Mouse (Mus musculus): ENCODE measurements around the gene Gm13030. TPM values are rescaled to one million over a fixed set of nuclear protein-coding genes. Genes with fewer than 3 reads are reported as not detected.
"Not testable (repeated sequence)": the region's sequence is repeated elsewhere in the genome, so short reads cannot be mapped to it uniquely, and the experiment has no call there.

The Gm13030 gene
- polyA plus RNA-seq, 1 experiment from 2014 or later = not detected

DNA sequence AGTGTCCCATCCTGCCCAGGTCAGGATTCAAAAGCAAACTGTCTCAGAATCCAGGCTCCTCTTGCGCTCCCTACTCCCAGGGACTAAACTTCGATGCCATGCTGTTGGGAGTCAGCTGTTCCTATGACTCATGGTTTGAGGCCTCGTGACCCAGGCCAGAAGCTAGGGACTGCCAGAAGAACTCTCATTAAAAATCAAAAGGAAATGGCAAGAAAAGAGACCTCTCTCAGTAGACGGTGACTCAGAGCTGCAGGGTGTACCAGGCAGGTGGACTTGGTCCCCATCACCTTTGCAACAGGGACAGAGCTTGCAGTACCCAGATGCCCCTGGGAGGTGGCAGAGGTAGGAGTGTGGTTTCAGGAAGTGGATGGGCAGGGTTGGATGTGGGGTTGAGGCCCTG is 4.0 kb upstream of the Gm13030 start, which contains the start of gene Pla2g2e:
Pla2g2e (plus strand) TSS at position 212 of the 400 bp plus-strand sequence.
- no peak for ATAC-seq (ENCODE audit: low read depth)

GRCm38 (mm10) chr4:138875986-138876385 is 2.2 kb upstream of the Gm13030 start:
- Histone ChIP-seq H3K4me1 (ENCODE audit: control insufficient read depth, low read depth, low read length) (no peaks in the 10 kb centered on the region), H3K9me3 (replicated peaks; ENCODE audit: control insufficient read depth, low read length) (no peaks in the 10 kb centered on the region), H3K9ac (ENCODE audit: low read depth, low read length) (no peak overlapping the region), H3K4me3 (ENCODE audit: low read depth, low read length) (no peak overlapping the region), H3K36me3 (ENCODE audit: control insufficient read depth, insufficient read depth) (no peaks in the 10 kb centered on the region), H3K27ac (ENCODE audit: low read length) (no peak overlapping the region), H3K27me3 (ENCODE audit: control insufficient read depth, insufficient read depth, low read depth, low read length) (no peaks in the 10 kb centered on the region), H3K4me2 (ENCODE audit: low read depth, low read length) (no peak overlapping the region)
- ATAC-seq (ENCODE audit: low read depth) = no peak
- 61% methylated on average over 2 of the region's 2 CpGs for WGBS (ENCODE audit: insufficient replicate concordance)

More for the DNA sequence above, 4.0 kb upstream of the Gm13030 start, which contains the start of gene Pla2g2e:
- H3K27me3 ChIP-seq (ENCODE audit: control insufficient read depth, insufficient read depth, low read depth, low read length) = no peaks in the 10 kb centered on the region
- H3K4me1 ChIP-seq (ENCODE audit: control insufficient read depth, low read depth, low read length) = no peaks in the 10 kb centered on the region
- H3K4me2 ChIP-seq (ENCODE audit: low read depth, low read length) = no peak within 1 kb of the TSS
- H3K27ac ChIP-seq (ENCODE audit: low read length) = no peak within 1 kb of the TSS
- 54% methylated on average over 4 of the region's 4 CpGs for WGBS (ENCODE audit: insufficient replicate concordance)
- no peaks in the 10 kb centered on the region for H3K36me3 ChIP-seq (ENCODE audit: control insufficient read depth, insufficient read depth)
- no peak within 1 kb of the TSS for H3K9ac ChIP-seq (ENCODE audit: low read depth, low read length)
- no peak within 1 kb of the TSS for H3K4me3 ChIP-seq (ENCODE audit: low read depth, low read length)
- no peaks in the 10 kb centered on the region for H3K9me3 ChIP-seq (replicated peaks; ENCODE audit: control insufficient read depth, low read length)

DNA sequence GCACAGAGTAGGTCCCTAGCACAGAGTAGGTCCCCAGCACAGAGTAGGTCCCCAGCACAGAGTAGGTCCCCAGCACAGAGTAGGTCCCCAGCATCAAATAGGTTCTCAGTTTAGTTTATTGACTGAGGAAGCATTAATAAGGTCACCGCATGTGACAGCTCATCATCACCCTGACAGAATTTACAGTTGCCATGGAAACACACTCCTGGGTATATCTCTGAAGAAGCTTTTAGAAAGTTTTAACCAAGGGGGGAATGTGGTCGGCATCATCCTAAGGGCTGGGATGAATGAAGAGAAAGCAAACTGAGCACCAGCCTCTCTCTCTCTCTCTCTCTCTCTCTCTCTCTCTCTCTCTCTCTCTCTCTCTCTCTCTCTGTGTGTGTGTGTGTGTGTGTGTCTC is 1.5 kb upstream of the Gm13030 start:
- WGBS (ENCODE audit: insufficient replicate concordance) = 74% methylated on average over 2 of the region's 2 CpGs
- H3K27me3 ChIP-seq (ENCODE audit: control insufficient read depth, insufficient read depth, low read depth, low read length); H3K27ac ChIP-seq (ENCODE audit: low read length); H3K9ac ChIP-seq (ENCODE audit: low read depth, low read length); H3K4me2 ChIP-seq (ENCODE audit: low read depth, low read length); H3K4me1 ChIP-seq (ENCODE audit: control insufficient read depth, low read depth, low read length); H3K4me3 ChIP-seq (ENCODE audit: low read depth, low read length); H3K36me3 ChIP-seq (ENCODE audit: control insufficient read depth, insufficient read depth); H3K9me3 ChIP-seq (replicated peaks; ENCODE audit: control insufficient read depth, low read length); ATAC-seq (ENCODE audit: low read depth): not testable (repeated sequence)

GRCm38 (mm10) chr4:138868666-138869065 is 5.1 kb downstream of the Gm13030 start:
- no peak for ATAC-seq (ENCODE audit: low read depth)
- Histone ChIP-seq H3K4me3 (ENCODE audit: low read depth, low read length) (no peak overlapping the region), H3K4me2 (ENCODE audit: low read depth, low read length) (no peak overlapping the region), H3K27me3 (ENCODE audit: control insufficient read depth, insufficient read depth, low read depth, low read length) (no peaks in the 10 kb centered on the region; the same call in 1 of the 2 replicates), H3K4me1 (ENCODE audit: control insufficient read depth, low read depth, low read length) (no peaks in the 10 kb centered on the region), H3K9me3 (replicated peaks; ENCODE audit: control insufficient read depth, low read length) (no peaks in the 10 kb centered on the region), H3K9ac (ENCODE audit: low read depth, low read length) (no peak overlapping the region), H3K36me3 (ENCODE audit: control insufficient read depth, insufficient read depth) (no peaks in the 10 kb centered on the region), H3K27ac (ENCODE audit: low read length) (no peak overlapping the region)
- 49% methylated on average over 8 of the region's 8 CpGs for WGBS (ENCODE audit: insufficient replicate concordance)

DNA sequence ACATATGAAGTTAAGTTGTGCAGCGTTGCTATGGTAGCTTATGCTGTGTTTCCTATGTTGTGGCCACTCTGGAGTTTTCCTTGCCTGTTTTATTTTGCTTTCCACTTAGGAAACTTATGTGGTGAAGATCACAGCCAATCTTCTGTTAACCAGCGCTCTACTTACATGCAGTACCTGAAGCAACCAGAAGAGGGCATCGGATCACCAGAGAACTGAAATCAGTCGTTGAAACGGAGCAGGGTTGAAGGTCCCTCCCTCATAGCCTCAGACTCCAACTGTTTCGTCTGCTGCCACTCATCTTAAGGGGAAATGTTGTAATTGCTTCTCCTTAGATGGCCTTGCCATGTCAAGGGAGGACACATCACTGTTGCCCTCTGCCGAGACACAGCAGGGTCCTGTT is 7.4 kb downstream of the Gm13030 start:
- no peaks in the 10 kb centered on the region; the same call in 1 of the 2 replicates for H3K27me3 ChIP-seq (ENCODE audit: control insufficient read depth, insufficient read depth, low read depth, low read length)
- no peak for ATAC-seq (ENCODE audit: low read depth)
- 9% methylated on average over 7 of the region's 7 CpGs for WGBS (ENCODE audit: insufficient replicate concordance)

DNA sequence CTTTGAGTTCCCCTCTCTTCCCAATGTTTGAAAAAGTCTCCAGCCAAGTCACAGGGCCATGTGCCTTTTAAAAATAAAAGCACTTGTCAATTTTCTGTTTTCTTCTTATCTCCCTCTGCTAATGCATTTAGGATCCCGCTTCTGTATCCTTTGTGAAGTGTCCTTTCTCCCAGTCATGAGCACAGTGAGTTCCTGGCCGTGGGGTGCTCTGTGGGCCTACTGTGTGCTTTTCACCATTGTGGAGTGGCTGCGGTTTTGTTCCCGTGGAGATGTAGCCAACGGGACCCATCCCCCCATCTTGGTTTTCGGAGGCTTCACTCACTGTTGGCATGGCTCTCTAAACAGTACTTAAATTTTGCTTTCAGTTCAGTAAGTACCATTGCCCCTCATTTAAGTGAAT is 7.8 kb downstream of the Gm13030 start:
- H3K9ac ChIP-seq (ENCODE audit: low read depth, low read length) = no peak overlapping the region
- H3K9me3 ChIP-seq (replicated peaks; ENCODE audit: control insufficient read depth, low read length) = no peaks in the 10 kb centered on the region
- no peak overlapping the region for H3K27ac ChIP-seq (ENCODE audit: low read length)
- H3K4me1 ChIP-seq (ENCODE audit: control insufficient read depth, low read depth, low read length) = no peaks in the 10 kb centered on the region
- no peaks in the 10 kb centered on the region for H3K36me3 ChIP-seq (ENCODE audit: control insufficient read depth, insufficient read depth)
- ATAC-seq (ENCODE audit: low read depth) = no peak
- no peak overlapping the region for H3K4me2 ChIP-seq (ENCODE audit: low read depth, low read length)
- no peaks in the 10 kb centered on the region; the same call in 1 of the 2 replicates for H3K27me3 ChIP-seq (ENCODE audit: control insufficient read depth, insufficient read depth, low read depth, low read length)
- H3K4me3 ChIP-seq (ENCODE audit: low read depth, low read length) = no peak overlapping the region
- 47% methylated on average over 6 of the region's 6 CpGs for WGBS (ENCODE audit: insufficient replicate concordance)

More for the DNA sequence above, 7.4 kb downstream of the Gm13030 start:
- H3K4me3 ChIP-seq (ENCODE audit: low read depth, low read length) = no peak overlapping the region
- no peak overlapping the region for H3K4me2 ChIP-seq (ENCODE audit: low read depth, low read length)
- H3K27ac ChIP-seq (ENCODE audit: low read length) = no peak overlapping the region
- H3K9ac ChIP-seq (ENCODE audit: low read depth, low read length) = no peak overlapping the region
- H3K36me3 ChIP-seq (ENCODE audit: control insufficient read depth, insufficient read depth) = no peaks in the 10 kb centered on the region
- H3K9me3 ChIP-seq (replicated peaks; ENCODE audit: control insufficient read depth, low read length) = no peaks in the 10 kb centered on the region
- no peaks in the 10 kb centered on the region for H3K4me1 ChIP-seq (ENCODE audit: control insufficient read depth, low read depth, low read length)

DNA sequence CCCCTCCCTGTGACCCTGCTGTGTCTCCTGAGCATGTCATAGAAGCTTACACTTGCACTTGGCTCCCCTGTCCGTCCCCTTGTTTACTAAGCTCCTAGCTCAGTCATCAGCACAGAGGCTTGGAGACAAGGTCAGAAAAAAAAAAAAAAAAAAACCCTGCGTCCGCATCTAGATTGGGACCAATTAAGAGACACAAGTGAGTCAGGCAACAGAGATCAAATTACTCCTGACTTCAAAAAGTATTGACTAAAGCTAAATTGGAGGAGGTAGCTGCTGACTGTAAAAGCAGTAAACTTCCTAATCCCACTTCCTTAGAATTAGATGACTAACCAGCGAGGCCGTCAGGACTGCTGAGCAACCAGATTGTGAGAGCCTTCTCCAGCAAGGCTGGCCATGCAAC is 8.7 kb downstream of the Gm13030 start:
- Histone ChIP-seq H3K4me1 (ENCODE audit: control insufficient read depth, low read depth, low read length) (no peaks in the 10 kb centered on the region), H3K27me3 (ENCODE audit: control insufficient read depth, insufficient read depth, low read depth, low read length) (no peaks in the 10 kb centered on the region; the same call in none of the 2 replicates), H3K36me3 (ENCODE audit: control insufficient read depth, insufficient read depth) (no peaks in the 10 kb centered on the region), H3K4me2 (ENCODE audit: low read depth, low read length) (no peak overlapping the region), H3K27ac (ENCODE audit: low read length) (no peak overlapping the region), H3K9ac (ENCODE audit: low read depth, low read length) (no peak overlapping the region), H3K9me3 (replicated peaks; ENCODE audit: control insufficient read depth, low read length) (no peaks in the 10 kb centered on the region), H3K4me3 (ENCODE audit: low read depth, low read length) (no peak overlapping the region)
- 22% methylated on average over 5 of the region's 5 CpGs for WGBS (ENCODE audit: insufficient replicate concordance)
- ATAC-seq (ENCODE audit: low read depth) = no peak

- no peak for ATAC-seq (ENCODE audit: low read depth)
- 51% methylated on average over 10 of the region's 10 CpGs for WGBS (ENCODE audit: insufficient replicate concordance)
- H3K4me2 ChIP-seq (ENCODE audit: low read depth, low read length) = no peak within 1 kb of the TSS
Measured at GRCm38 (mm10) chr4:138863344-138863998, 10.3 kb downstream of the Gm13030 start, which contains the start of gene Pla2g5. Gene Pla2g5 (minus strand): TSS chr4:138863482.

DNA sequence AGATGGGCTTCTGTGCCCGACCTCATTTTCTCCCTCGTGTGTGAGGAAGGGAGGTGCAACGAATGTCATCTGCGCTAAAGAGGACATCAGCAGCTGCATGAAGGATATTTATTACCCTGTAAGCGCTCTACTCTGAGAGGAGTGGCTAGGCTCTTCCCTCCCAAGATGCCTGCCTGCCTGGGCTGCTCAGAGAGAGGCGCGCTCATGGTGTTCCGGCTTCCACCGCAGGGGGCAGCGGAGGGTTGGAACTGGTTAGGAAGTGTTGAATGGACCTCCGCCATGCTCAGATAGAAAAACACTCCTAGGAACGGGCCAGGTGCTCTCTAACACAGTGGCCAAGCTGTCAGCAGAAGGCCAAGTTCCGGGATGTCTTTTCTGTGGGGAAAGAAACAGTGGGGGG is 14.0 kb downstream of the Gm13030 start:
- no peak overlapping the region for H3K27ac ChIP-seq (ENCODE audit: low read length)
- no peak overlapping the region for H3K9ac ChIP-seq (ENCODE audit: low read depth, low read length)
- no peaks in the 10 kb centered on the region for H3K36me3 ChIP-seq (ENCODE audit: control insufficient read depth, insufficient read depth)
- no peaks in the 10 kb centered on the region for H3K9me3 ChIP-seq (replicated peaks; ENCODE audit: control insufficient read depth, low read length)
- no peak overlapping the region for H3K4me3 ChIP-seq (ENCODE audit: low read depth, low read length)
- WGBS (ENCODE audit: insufficient replicate concordance) = 7% methylated on average over 13 of the region's 13 CpGs
- H3K4me1 ChIP-seq (ENCODE audit: control insufficient read depth, low read depth, low read length) = no peaks in the 10 kb centered on the region
- no peak for ATAC-seq (ENCODE audit: low read depth)
- no peak overlapping the region for H3K4me2 ChIP-seq (ENCODE audit: low read depth, low read length)
- H3K27me3 ChIP-seq (ENCODE audit: control insufficient read depth, insufficient read depth, low read depth, low read length) = peaks cover 3% of the 10 kb centered on the region

More at GRCm38 (mm10) chr4:138863344-138863998, 10.3 kb downstream of the Gm13030 start, which contains the start of gene Pla2g5:
- Histone ChIP-seq H3K9me3 (replicated peaks; ENCODE audit: control insufficient read depth, low read length) (no peaks in the 10 kb centered on the region), H3K4me1 (ENCODE audit: control insufficient read depth, low read depth, low read length) (no peaks in the 10 kb centered on the region), H3K9ac (ENCODE audit: low read depth, low read length) (no peak within 1 kb of the TSS), H3K36me3 (ENCODE audit: control insufficient read depth, insufficient read depth) (no peaks in the 10 kb centered on the region), H3K27ac (ENCODE audit: low read length) (no peak within 1 kb of the TSS), H3K27me3 (ENCODE audit: control insufficient read depth, insufficient read depth, low read depth, low read length) (peaks cover 3% of the 10 kb centered on the region), H3K4me3 (ENCODE audit: low read depth, low read length) (no peak within 1 kb of the TSS)
